Mouse (Mus musculus) induced T-regulatory cell, adult 2 months (primary cell): ENCODE data around the gene Ap3s2.

ENCODE experiments used
- DNase-seq: peaks from one replicate; pipeline ENCODE4 v3.0.0-alpha.2; 2012; ENCODE audit warnings: low read depth

The Ap3s2 gene

DNA sequence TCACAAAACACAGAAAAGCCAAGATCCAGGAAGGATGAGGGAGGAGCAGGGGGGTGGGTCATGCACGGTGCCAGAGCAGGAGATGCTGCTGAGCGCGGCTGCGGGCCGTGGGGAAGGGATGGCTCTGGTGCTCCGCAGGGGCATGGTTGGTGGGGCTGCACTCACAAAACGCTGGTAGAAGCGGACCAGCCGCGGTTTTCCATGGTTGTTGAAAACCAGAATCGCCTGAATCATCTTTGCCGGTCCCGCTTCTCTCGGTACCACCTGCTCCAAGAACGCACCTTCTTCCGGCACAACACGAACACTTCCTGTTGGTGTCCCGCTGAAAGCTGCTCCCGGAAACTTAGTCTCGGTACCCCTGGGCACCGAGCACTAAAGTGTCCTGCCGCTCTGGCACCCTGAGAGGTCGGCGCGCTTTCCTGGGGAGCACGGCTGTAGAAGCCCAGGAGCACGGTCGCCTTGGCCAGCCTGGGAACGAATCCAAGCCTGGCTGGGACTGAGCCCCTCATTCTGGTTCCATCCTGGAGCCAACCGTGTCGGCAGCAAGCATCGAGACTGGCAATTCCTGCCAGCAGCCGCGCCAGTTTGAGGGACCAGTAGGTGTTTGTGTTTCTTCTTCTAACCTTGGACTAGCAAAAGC lies at the start of gene Ap3s2:
Ap3s2 (minus strand) TSS at position 306 of the 640 bp plus-strand sequence.
- DNase-seq: peak; percentile 93

DNA sequence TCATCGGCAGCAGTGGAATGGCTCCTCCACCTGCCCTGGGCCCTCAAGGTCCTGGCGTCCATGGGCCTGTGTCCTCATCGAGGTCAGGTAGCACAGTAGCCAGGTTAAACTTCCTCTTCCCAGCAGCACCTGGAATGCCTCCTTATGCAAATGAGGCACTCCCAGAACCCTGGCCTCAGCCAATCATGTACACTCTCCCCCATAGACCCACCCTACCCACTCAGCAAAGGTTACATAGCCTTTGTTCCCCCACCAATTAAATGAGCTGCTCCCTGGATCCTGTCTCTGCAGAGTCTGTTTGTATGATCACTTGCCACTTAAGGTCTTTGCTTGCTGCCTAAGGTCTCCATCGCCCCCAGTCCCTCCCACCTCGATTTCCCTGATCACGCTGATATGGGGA lies 47.9 kb upstream of the Ap3s2 start:
- no peak for DNase-seq

DNA sequence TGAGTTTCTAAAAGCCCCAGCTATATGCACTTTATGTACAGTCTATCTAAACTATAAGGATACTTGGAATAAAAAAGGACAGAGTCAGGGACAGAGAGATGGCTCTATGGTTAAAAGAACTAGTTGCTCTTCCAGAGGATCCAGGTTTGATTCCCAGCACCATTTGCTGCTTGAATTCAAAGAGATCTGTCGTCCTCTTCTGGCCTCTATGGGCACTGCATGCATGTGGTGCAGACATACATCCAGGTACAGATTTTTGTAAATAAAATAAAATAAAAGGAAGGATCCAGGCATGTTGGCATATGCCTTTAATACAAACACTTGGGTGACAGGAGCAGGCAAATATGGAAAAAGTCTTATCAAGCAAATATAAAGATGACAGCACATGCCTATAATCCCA lies 41.2 kb upstream of the Ap3s2 start:
- DNase-seq: no peak

DNA sequence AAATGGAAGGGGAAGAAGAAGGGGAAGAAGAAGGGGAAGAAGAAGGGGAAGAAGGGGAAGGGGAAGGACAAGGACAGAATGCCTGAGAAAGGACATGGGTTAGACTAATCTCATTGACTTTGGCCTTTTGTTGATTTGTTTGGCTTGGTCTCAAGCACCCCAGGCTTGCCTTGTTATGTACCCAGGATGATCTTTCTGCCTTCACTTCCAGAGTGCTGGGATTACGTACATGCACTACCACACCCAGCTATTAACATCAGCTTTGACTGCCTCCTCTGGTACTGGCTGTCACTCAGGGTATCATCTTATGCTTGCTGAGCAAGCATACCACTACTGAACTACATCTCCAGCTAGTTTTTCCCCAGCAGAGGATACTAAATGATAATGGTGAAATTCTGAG lies 35.7 kb upstream of the Ap3s2 start:
- DNase-seq: no peak

DNA sequence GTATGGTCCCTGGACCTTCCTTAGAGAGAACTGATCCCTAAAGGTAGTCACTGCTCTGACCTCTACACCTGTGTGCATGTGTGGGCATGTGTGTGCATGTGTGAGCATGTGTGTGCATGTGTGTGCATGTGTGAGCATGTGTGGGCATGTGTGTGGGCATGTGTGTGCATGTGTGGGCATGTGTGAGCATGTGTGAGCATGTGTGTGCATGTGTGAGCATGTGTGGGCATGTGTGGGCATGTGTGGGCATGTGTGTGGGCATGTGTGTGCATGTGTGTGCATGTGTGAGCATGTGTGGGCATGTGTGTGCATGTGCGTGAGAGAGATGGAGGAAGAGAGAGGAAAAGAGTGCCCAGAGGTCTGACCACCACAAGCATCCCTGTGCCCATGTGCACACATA lies 34.4 kb upstream of the Ap3s2 start:
- DNase-seq: no peak

DNA sequence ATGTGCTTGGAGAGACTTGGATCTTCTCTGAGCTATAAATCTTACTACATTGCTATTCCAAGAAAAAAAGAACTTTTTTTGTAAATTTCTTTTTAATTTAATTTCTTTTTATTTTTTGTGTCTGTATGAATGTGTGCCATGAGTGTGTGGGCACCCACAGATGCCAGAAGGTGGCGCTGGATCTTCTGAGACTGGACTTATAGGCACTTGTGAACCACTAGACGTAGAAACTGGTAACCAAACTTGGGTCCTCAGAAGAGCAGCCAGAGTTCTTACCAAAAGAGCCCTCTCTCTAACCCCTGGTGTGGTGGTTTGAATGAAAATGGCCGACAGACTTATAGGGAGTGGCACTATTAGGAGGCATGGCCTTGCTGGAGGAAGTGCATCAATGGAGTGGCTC lies 30.6 kb upstream of the Ap3s2 start:
- no peak for DNase-seq

DNA sequence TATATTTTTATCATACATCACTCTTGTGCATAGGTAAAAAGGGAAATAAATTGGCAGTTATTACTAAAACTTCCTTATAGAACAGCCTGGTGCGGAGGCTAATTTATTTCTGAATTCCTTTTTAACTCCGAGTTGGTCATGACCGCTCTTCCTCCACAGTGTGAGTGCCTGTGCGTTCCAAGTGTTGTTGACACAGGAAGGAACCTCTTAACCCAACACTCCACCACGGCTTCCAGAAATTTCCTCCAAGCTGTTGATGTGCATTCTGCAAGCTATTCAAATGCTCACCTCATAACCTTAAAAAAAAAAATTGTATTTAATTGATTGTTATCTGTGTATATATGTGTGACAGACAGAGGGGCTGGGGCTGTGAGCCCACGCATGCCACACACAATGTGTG lies 29.8 kb upstream of the Ap3s2 start:
- no peak for DNase-seq

DNA sequence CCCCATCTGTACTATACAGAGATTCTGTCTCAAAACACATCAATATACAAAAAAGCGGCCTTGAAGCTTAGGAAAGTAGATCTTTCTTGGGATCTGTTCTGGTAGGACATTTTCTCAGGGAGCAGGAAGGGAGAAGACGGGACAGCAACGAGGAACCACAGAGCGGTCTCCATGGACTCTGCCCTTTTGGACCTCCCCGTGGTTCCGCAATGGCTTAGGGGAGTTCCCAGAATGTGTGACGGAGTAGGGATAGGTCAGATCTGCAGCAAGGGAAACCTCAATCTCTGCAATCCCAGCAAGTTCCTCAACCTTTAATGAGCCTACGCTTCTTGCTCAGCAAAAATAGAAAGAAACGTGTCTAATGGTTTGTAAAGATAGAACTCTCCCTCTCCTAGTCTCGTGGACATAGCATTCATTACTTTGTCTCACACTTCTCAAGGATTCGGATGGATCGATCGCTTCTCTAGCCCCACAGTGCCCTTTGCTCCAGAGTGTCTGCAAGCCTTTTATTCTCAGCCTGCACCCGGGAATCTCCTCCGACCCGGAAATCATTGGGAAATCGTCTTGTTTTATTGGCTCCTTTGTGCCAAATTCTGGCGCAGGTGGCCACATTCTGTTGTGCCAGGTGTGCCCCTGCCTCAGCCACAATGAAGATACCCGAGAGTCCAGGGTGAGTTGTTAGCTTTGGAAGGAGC lies 15.2 kb upstream of the Ap3s2 start:
- no peak for DNase-seq

DNA sequence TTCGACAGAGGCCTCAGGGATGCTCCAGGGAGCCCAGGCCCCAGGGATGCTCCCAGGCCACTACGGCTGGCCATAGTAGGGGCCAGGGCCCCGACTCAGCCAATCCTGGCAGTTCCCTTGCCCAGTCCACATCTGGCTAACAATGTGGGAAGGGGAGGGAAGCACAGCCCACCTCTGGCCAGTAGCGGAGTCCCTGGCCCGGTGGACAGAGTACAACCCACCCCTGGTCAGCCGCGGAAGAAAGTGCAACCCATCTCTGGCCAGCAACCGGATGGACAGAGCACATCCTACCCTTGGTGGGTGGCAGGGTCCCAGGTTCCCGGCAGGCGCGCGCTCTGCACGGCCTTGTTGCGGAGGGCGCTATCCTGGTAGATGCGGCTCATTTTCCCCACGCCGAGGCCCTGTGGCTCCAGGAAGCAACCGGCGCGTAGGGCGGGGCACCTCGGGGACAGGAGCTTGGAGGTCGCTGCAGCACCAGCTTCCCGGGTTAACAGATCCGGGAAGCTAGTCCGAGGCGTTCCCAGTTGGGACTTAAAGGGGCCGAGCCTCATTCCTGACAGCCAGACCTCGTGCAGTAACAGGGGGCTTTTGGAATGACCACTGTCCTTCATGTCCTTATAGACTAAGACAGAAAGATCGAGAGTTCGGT lies 14.5 kb upstream of the Ap3s2 start, which contains the start of gene Arpin:
Arpin (minus strand) TSS at position 498 of the 649 bp plus-strand sequence.
- no peak for DNase-seq

DNA sequence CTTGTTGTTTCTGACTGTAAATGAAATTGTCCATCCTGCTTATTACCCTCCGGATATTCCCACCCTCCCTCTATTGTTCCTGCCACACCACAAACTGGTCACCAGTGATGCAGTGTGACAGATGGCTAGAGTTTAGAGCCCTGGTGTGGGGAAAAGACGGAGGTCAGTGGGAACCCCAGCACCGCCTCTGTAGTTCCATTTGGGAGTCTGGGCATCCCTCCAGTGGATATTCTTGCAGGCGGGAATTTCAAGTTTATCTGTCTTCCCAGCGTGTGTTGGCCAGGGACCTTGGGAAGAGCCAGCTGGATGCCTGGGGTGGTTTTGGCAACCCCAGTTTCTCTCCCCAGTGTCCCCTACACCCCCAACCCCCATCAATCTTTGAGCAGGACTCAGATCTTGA lies 14.0 kb upstream of the Ap3s2 start:
- no peak for DNase-seq

DNA sequence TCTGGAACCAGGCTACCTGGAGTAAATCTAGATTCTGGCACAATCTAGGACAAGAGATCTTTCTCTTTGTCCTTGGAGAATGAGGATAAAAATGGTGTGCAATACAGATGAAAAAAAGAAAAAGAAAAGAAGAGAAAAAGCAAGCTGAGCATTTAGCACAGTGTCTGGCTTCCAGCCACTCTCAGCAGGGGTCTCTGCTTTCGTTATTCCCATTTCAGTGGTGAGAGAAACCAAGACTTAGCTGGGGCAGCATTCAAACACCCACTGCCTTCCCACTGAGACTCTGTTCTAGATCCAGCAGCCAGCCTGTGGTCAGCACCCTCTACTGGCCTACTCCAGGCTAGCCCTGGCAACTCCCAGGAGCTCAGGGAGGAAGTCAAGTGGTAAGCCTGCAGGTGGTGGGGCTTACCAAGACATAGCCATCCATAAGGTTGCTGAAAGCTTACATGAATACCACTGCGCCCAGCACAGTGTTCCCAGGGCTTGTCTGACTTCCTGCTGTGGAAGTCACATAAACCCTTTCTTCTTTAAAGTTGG lies 8.1 kb upstream of the Ap3s2 start:
- DNase-seq: no peak

DNA sequence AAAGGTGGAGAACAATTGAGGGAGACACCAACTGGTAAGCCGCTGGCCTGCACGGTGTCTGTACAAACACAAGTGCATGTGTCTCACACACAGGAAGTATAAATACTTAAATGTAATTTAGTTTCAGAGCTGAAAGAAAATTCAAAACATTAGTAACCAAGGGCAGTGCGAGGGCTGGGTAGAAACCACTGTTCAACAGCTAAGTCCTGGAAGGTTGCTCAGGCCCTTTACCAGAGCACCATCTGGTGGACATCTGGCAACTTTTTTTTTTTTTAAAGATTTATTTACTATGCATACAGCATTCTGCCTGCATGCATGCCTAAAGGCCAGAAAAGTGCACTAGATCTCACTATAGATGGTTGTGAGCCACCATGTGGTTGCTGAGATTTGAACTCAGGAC lies 5.9 kb downstream of the Ap3s2 start:
- DNase-seq: peak; percentile 55

DNA sequence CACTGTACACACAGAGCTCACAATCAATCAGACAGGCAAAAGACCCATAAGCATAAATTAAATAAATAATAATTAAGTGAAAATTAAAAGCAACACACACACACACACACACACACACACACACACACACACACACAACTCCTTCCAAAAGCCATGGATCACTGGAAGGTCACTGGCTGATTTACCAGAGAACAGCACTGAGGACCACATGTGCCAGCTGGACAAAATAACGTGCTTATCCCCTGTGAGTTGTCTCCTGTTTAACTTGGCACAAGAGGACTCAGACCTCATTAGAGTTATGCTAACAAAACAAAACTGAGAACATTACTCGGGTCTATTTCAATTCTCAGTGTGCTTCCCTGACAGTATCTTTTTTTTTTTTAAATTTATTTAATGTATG lies 13.1 kb downstream of the Ap3s2 start:
- no peak for DNase-seq

DNA sequence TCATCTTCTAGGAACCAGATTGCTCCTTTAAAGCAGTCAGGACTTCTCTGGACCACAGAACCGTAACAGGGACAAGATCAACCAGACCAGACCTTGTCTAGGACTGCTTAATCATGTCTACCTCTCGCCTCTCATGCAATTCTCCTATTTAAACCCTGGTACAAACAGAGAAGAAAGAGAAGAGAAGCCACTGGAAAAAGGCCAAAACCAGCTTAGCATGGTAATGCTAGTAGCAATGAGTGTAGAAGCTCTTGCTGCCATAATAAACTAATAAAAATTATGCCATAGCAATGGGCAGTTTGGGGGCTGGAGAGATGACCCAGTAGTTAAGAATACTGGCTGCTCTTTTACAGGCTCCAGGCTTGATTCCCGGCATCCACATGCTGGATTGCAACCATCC lies 13.5 kb downstream of the Ap3s2 start:
- DNase-seq: no peak

DNA sequence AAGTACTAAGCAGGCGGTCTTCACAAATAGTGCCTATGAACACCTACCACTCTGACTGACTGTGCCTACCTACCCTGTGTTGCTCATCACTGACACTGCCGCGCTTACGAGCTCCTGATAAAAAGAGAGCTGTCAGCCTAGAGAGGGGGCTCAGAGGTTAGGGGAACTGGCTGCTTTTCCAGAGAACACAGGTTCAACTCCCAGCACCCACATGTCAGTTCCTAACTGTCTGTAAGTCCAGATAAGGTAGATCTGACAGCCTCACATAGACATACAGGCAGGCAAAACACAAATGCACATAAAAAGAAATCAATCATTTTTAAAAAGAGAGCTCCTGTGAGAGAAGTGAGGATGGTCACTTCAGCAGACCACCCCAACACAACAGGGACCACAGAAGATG lies 15.3 kb downstream of the Ap3s2 start:
- DNase-seq: no peak

DNA sequence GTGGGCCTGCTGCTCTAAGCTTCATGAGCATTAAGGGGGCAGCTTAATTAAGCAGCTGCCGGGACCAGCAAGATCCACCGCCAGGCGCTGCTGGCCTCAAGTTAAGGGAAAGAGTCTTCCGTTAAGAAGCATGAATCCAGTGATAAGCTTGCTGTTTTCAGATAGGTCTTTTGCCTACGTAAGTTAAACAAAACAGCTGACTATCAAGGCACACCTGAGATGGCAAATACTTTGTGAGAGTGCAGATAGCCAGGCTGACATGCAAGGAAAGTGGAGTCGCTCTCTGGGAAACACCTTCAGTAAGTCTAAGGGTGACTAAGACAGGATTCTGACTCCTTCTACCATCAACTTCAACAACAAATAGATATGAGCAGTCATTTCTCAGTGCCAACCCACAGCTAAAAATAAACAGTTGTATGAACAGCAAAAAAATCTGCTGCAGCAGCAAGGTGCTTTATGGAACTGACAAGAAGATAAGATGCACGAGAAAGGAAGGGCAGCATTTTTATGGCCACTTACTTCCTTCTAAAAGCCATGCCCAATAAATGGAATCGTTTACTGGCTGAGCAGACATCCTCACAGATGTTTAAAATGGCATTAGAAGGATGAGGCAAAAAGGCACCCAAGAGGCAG lies 17.2 kb downstream of the Ap3s2 start:
- DNase-seq: no peak

DNA sequence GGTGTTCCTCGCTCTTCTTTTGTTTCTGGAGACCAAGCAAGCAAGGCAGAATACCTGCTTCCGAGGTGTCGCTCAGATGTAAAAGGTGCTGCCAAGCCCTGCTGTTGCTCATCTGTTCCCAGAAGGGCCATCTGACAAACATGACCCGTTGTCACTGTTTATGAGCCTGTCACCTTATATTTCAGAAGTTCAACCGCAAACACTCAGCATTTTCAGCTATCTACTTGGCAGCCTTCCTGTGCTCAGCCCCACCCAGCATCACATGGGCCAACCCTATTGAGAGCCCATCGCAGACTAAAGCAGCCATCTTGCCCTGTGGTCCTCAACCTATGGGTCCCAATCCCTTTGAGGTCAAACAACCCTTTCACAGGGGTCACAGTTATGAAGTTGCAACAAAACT lies 19.7 kb downstream of the Ap3s2 start:
- no peak for DNase-seq

DNA sequence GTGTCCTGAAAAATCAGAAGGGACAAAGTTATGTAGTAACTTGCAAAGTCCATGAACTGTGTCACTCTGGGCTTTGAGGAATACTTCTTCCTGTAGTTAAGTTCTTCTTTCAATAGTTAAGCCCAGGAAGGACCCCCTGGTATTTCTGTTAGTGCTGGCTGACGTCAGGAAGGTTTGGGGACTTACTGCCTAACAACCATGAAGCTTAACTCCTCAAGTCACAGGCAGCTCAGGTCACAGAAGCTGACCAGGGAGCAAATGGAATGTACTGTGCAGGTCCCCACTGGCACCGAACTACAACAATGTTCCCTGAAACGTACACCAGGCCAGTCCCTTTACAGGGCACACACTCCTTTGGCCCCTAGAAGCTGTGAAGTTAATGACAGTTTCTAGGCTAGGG lies 25.2 kb downstream of the Ap3s2 start:
- no peak for DNase-seq

DNA sequence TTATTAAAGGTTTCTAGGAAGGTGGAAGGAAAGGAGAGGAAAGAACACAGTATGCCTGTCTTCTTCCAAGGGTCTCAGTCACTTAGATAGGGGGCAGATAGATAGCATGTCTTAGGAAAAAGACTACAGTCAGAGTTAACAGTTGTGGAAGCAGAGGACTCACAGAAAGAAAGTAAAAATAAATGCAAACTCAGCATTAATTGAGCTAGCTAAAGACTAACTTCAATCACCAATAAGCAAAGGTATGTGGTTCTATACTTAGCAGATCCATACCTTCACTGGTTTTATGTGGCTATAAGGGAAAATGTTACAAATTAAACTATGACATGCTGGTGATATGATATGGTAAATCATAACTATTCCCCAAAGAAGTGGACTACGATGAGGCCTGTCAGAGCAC lies 25.7 kb downstream of the Ap3s2 start:
- no peak for DNase-seq

DNA sequence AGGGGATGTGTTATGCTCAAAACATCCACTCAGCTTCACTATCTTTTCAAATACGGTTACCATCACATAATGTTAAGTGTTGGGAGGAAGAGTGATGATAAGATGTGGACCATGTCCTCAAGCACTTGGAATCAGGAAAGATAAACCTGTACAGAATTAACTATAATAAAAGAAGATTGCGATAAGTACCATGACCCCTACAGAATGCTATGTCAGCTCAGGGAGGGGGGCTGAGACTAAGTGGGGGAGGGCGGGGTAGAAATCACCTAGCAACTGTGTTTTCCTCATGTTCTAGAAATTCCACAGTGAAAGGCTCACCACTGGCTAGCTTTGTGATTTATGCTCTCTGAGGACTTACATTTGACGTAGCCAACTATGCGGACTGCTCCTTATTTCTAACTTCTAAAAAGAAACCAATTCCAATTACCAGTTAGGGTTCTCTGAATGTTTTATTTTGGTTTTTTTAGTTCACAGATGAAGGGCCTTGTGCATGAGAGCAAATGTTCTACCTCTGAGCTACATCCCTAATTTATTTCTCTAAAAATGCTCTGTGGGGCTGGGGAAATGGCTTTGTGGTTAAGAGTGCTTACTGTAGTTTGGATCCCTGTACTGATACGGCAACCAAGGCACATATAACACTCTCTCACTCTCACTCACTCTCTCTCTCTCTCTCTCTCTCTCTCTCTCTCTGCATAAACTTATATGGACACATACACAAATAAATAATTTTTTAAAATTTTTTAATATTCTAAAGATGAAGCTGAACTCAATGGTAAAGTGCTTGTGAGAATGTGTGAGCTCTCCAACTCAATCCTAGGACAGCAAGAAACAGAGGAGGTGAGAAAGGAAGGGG lies 27.6 kb downstream of the Ap3s2 start:
- no peak for DNase-seq

DNA sequence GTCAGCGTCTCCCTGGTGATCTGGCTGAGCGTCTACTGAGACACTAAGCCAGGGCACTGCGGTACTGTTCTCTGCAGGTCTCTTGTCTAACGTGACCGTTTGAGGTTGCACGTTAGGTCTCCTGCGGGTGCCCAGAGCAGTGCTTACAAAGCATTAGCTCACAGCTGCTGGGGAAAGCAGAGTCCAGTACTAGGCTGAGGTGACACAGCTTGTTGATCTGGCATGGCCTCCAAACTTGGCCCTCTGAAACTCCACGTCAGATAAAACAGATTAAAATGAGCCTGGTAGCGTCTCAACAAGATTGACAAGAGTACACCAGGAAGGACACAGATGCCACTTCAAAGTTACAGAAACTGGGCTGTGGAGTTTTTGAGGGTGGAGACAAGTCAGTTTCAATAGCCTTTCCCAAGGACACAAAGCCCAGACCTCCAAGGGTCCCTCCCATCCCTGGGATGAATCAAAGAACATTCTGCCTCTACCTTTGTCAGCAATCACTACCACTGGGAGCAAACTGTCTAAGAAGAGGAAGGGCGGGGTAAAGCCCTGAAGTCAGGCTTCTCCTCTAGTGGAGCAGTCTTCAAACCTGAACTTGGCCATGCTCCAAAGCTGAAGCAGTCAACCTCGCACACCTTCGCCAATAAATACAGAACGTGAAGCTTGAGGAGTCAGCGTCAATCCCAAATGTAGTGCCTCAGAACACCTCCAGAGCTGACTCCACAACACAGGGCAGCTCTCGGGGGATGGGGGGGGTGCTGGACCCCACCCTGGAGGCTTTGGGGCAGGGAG lies 29.8 kb downstream of the Ap3s2 start:
- no peak for DNase-seq
